Mouse (Mus musculus): ENCODE measurements around the gene Kcnip3.

The Kcnip3 gene

GRCm38 (mm10) chr2:127470183-127470582, 51.7 kb downstream of the Kcnip3 start:
- peak; percentile 69 for DNase-seq

GRCm38 (mm10) chr2:127462314-127462713, 59.6 kb downstream of the Kcnip3 start:
- DNase-seq: peak; percentile 96

GRCm38 (mm10) chr2:127461351-127461750, 60.5 kb downstream of the Kcnip3 start:
- no peak for DNase-seq

- no peak for DNase-seq
These were observed 62.6 kb downstream of the Kcnip3 start for GRCm38 (mm10) chr2:127459341-127459740.

- DNase-seq: peak; percentile 94
These were observed 68.1 kb downstream of the Kcnip3 start for GRCm38 (mm10) chr2:127453764-127454163.

- DNase-seq: no peak
These were observed 68.8 kb downstream of the Kcnip3 start for GRCm38 (mm10) chr2:127453141-127453540.

DNA sequence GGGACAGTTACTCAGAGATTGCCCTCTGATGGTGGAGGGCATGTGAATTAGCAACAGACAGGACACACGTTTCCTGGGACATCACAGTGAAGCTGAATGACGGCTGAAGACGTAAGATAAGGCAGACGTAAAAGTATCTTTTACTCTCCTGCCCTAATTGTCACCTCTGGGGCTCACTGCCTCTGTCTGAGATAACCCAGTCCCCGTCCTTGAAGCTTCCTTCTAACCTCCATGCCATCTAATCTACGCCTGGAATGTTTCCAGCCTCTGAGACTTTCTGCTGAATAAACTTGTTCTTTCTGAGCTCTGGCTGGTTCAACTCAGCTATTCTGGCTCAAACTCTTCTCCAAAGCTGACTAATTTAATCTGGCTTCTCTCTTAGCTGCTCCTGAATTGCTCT, 70.1 kb downstream of the Kcnip3 start:
- DNase-seq: no peak

- no peak for DNase-seq
These were observed 72.2 kb downstream of the Kcnip3 start for GRCm38 (mm10) chr2:127449691-127450090.

DNA sequence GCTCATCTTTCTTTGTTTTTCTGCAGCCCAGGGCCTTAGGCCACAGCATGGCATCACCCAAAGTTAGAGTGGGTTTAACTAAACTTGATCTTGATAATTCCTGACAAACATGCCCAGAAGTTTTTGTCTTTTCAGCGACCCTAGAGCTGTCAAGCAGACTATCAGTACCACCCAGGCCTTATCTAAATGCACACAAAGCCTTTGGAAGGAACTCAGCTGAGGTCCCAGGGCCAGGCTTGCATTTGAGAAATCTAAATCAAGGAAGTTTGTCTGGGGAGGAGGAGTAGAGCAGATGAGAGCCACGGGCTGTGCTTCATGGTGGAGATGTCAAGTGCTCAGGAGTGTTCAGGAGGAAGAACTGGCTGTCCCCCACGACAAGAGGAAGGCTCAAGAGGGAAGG, 75.0 kb downstream of the Kcnip3 start:
- DNase-seq: no peak

GRCm38 (mm10) chr2:127444055-127444789, 77.7 kb downstream of the Kcnip3 start, which contains the start of gene Fahd2a:
TSS of gene Fahd2a (minus strand) at chr2:127444565.
- DNase-seq: peak; percentile 98

GRCm38 (mm10) chr2:127437697-127438096, 84.2 kb downstream of the Kcnip3 start:
- peak; percentile 70 for DNase-seq

- no peak for DNase-seq
These were observed 86.3 kb downstream of the Kcnip3 start for GRCm38 (mm10) chr2:127435554-127435953.

GRCm38 (mm10) chr2:127435135-127435534, 86.8 kb downstream of the Kcnip3 start:
- DNase-seq: peak; percentile 90

DNA sequence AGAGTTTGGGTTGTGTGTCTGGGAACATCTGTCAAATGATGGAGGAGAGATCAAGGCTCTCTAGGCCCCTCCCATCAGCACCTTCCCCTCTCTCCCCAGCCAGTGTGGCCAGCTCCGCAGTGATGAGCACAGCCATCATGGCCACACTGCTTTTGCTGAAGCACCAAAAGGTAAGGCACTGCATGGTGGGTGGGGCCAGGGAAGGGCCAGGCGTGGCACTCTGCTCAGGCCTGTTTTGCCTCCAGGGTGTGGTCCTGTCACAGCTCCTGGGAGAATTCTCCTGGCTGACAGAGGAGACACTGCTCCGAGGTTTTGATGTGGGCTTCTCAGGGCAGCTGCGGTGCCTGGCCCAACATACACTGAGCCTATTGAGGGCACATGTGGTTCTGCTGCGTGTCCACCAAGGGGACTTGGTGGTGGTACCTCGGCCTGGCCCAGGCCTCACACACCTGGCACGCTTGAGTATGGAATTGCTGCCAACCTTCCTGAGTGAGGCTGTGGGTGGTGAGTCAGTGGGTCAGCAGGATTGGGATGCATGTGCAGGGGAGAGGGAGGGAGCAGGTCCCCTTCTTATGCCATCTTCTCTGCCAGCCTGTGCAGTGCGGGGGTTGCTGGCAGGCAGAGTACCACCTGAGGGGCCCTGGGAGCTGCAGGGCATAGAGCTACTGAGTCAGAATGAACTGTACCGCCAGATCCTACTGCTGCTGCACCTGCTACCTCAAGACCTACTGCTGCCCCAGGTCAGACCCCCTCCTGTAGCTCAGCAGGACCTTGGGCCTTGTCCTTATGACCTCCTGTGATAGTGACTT, 88.2 kb downstream of the Kcnip3 start:
- DNase-seq: peak; percentile 83

- DNase-seq: peak; percentile 85
These were observed 91.7 kb downstream of the Kcnip3 start for GRCm38 (mm10) chr2:127430238-127430637.

DNA sequence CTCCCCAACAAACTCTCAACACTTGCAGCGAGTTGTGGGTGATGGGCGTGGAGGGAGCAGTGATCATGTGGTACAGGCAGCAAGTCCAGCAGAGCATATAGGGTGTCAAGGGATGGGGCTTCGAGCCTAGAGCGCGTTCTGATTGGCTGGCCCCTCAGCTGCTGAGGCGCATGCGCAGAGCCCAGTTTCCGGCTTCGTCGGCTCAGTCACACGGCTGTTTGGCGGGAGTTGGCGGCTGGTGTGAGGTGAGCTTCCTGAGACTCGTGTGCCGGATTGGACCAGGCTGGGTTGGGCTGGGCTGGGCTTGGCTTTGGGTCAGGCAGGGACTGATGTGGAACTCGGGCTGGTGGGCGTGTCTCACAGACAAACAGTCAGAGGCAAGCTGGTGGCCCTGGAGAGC, 96.9 kb downstream of the Kcnip3 start, which contains the start of gene Gpat2:
Gpat2 (plus strand) TSS at position 223 of the 400 bp plus-strand sequence.
- DNase-seq: no peak

GRCm38 (mm10) chr2:127418266-127418970, 103.5 kb downstream of the Kcnip3 start:
- no peak for DNase-seq

GRCm38 (mm10) chr2:127416706-127417105, 105.2 kb downstream of the Kcnip3 start:
- DNase-seq: no peak

GRCm38 (mm10) chr2:127415806-127416205, 106.1 kb downstream of the Kcnip3 start:
- DNase-seq: no peak

DNA sequence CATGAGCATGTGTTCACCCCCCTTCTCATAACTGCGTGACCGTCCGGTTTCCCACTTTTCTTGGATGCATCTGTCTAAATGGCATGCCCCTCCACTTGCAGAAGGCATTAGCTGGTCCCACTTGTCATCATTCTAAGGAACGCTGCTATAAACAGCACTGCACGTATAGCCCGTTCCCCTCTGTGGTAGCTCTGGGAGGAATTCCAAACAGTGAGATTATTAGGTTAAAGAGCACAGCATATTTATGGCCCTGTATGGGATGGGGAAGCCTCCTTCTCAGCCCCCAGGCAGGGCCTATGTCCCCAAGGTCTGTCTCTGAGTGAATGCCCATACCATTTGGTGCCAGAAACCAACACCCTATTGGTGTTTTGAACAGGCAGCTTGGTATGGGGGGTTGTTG, 110.8 kb downstream of the Kcnip3 start:
- DNase-seq: no peak
